ENCODE assay signal across 15 mouse cellular contexts in the genomic region with DNA sequence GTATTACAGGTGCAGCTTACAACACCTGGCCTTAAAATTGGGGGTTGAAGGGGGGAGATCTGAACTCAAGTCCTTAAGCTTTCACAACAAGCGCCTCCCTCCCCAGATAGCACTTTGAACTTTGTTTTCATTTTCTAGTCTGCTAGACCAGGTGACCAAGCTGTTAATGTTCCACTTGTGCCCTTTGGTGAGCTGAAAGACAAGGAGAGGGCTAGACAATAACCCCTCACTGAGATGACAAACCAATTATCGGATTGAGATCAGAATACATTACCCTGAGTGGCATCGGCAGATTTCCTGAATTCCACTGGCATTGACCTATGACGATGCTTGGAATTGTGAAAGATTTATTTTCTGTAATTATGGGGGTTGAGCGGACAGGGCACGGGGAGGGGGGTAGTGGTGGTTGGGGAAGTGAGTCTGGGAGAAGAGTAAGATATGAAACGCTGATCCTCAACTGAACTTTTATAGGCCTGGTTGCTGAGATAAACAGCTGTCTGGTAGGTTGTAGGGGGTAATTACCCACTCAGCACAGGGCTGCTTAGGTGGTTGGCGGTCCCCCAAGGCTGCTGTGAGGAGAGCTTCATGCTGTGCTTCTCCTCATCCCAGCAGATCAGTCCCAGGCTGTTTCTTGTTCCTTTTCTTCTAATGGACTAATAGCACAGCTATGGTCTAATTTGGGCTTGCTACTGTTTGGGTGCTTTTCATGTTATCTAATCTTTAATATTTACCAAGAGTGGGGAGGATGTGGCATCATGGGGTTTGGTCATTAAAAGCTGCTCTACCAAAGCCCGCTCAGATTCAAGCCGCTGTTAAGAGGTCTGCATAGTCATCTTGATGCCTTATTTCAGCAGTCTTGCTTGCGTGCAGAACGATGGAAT. TPM values are rescaled to one million over a fixed set of nuclear protein-coding genes. Genes with fewer than 3 reads are reported as not detected.
DNase-seq lines count a peak whose midpoint lies in the region; ATAC-seq and TF ChIP-seq lines count a peak whose summit lies in the region.
"Had no signal": no experiment of that assay in that cellular context is flagged by ENCODE, and none has a peak within 500 bp of the region (broad histone marks: within the 10 kb centered on the region; RNA-seq: fewer than 3 reads in every experiment).

No protein-coding gene starts in this region.

- H3K27me3 ChIP-seq in forebrain, embryonic 15.5 days = no peaks in the 10 kb centered on the region
- H3K27me3 ChIP-seq: hindbrain, embryonic 15.5 days; lung, embryonic 15.5 days; midbrain, embryonic 12.5 days had no signal

- intact Hi-C loops in heart, postnatal 25 days (cut with DNase I) = no loop called here

- H3K9me3 ChIP-seq in forebrain, embryonic 15.5 days = no peaks in the 10 kb centered on the region
- H3K9me3 ChIP-seq: hindbrain, embryonic 15.5 days; lung, embryonic 15.5 days; midbrain, embryonic 12.5 days had no signal

- peaks cover 7% of the 10 kb centered on the region for H3K4me1 ChIP-seq in forebrain, embryonic 15.5 days
- H3K4me1 ChIP-seq: hindbrain, embryonic 15.5 days; lung, embryonic 15.5 days; midbrain, embryonic 12.5 days had no signal

- H3K4me3 ChIP-seq in layer of hippocampus, adult 2 months = peak overlapping the region; percentile 13; the same call in 1 of the 2 replicates
- H3K4me3 ChIP-seq in forebrain, embryonic 15.5 days = no peak overlapping the region
- H3K4me3 ChIP-seq: hindbrain, embryonic 15.5 days; lung, embryonic 15.5 days; midbrain, embryonic 12.5 days had no signal

- no peak for TF ChIP-seq CTCF in layer of hippocampus, adult 2 months (conservative IDR thresholded peaks at IDR 0.05)
- no peak for TF ChIP-seq CTCF in brain, embryonic 14.5 days (IDR thresholded peaks at IDR 0.05; ENCODE audit: borderline replicate concordance, extremely low read depth, insufficient read depth, insufficient read length)

- peaks cover 4% of the 10 kb centered on the region; the same call in 1 of the 2 replicates for H3K36me3 ChIP-seq in forebrain, embryonic 15.5 days
- H3K36me3 ChIP-seq: hindbrain, embryonic 15.5 days; lung, embryonic 15.5 days; midbrain, embryonic 12.5 days had no signal

- H3K9ac ChIP-seq in forebrain, embryonic 15.5 days (replicated peaks) = no peak overlapping the region
- H3K9ac ChIP-seq: hindbrain, embryonic 15.5 days; lung, embryonic 15.5 days; midbrain, embryonic 12.5 days had no signal

- peak; percentile 33; the same call in 1 of the 2 replicates for ATAC-seq in forebrain, embryonic 15.5 days (replicated peaks)
- ATAC-seq in megakaryocyte progenitor cell, adult 5-6 weeks (replicated peaks; ENCODE audit: poor library complexity) = peak; percentile 59

- DNase-seq in layer of hippocampus, adult 2 months (ENCODE audit: low spot score in 2 of 2) = no peak
- DNase-seq in layer of hippocampus, adult 9-10 months (ENCODE audit: low spot score) = no peak
- DNase-seq in brain, embryonic 14.5 days (ENCODE audit: low read depth) = peak; percentile 59
- DNase-seq in heart, postnatal 25 days (ENCODE audit: low spot score) = no peak
- DNase-seq in layer of hippocampus, postnatal 25 days (ENCODE audit: extremely low spot score in 1 of 2, low spot score in 1 of 2) = no peak
- DNase-seq: cerebellum, adult 18-20 months; left cerebral cortex, postnatal 4 days had no signal

- H3K27ac ChIP-seq in layer of hippocampus, adult 2 months = no peak overlapping the region; the same call in 1 of the 2 replicates
- H3K27ac ChIP-seq in forebrain, embryonic 15.5 days (replicated peaks) = peak overlapping the region; percentile 21; the same call in 1 of the 2 replicates
- H3K27ac ChIP-seq: hindbrain, embryonic 15.5 days; lung, embryonic 15.5 days; midbrain, embryonic 12.5 days had no signal

- 52% methylated on average over 12 of the region's 12 CpGs for WGBS in forebrain, embryonic 15.5 days

- no peak overlapping the region for H3K4me2 ChIP-seq in forebrain, embryonic 15.5 days (replicated peaks)
- H3K4me2 ChIP-seq: hindbrain, embryonic 15.5 days; lung, embryonic 15.5 days; midbrain, embryonic 12.5 days had no signal

- TF ChIP-seq POLR2A in brain, embryonic 14.5 days (IDR thresholded peaks at IDR 0.05; ENCODE audit: borderline replicate concordance, extremely low read depth, insufficient read depth, insufficient read length, poor library complexity, severe bottlenecking) = no peak

RNA-seq across cellular contexts. Expression of a gene that starts 44.4 kb away (rescaled TPM):
- total RNA-seq in layer of hippocampus, adult 2 months (2021) = 1 to 10 TPM in 1 of 2 experiments, not detected in 1; 1.4 TPM
- polyA plus RNA-seq in brain, embryonic 14.5 days (2012; rRNA removed) = 0.57 and 1.8 TPM in 2 replicates
- polyA plus RNA-seq in forebrain, embryonic 15.5 days (2015; fragmentation: Nextera tagmentation; extraction: Ambion mirVana) = 0.31 and 0.83 TPM in 2 replicates
- total RNA-seq in megakaryocyte progenitor cell, adult 5-6 weeks (2015) = 2.0 TPM in 1 of 2 replicates, not detected in the other
- 0.29 and 0.74 TPM in 2 replicates for total RNA-seq in megakaryocyte progenitor cell, adult 5-6 weeks (2017)
- total RNA-seq in heart, postnatal 25 days (2021) = not detected
- not detected for total RNA-seq in layer of hippocampus, postnatal 25 days (2021)
- polyA plus RNA-seq: embryonic facial prominence, embryonic 11.5 days; heart, postnatal 0 days; midbrain, embryonic 12.5 days; neural tube, embryonic 11.5 days had no signal
